Mouse (Mus musculus): ENCODE measurements around the gene Nup133. TPM values are rescaled to one million over a fixed set of nuclear protein-coding genes. Genes with fewer than 3 reads are reported as not detected.
A peak's percentile ranks its signal among the peaks of the same experiment; 100 is the strongest.

The Nup133 gene
- polyA plus RNA-seq (2016; fragmentation: Nextera tagmentation; extraction: Ambion mirVana): 60.4 and 61.9 TPM in 2 replicates

GRCm38 (mm10) chr8:123948942-123949685 is at the start of gene Nup133:
Nup133 (minus strand) TSS chr8:123949265.
- peaks cover 37% of the 10 kb centered on the region for H3K36me3 ChIP-seq
- no peaks in the 10 kb centered on the region for H3K27me3 ChIP-seq (ENCODE audit: low read depth, poor library complexity, severe bottlenecking)
- H3K4me3 ChIP-seq: peak within 1 kb of the TSS; percentile 92
- peak; percentile 100 for DNase-seq (ENCODE audit: low spot score)
- peak within 1 kb of the TSS; percentile 86 for H3K27ac ChIP-seq
- H3K4me1 ChIP-seq: peaks cover 14% of the 10 kb centered on the region
- no peaks in the 10 kb centered on the region for H3K9me3 ChIP-seq (replicated peaks)
- under 1% methylated on average over 77 of the region's 77 CpGs for WGBS

DNA sequence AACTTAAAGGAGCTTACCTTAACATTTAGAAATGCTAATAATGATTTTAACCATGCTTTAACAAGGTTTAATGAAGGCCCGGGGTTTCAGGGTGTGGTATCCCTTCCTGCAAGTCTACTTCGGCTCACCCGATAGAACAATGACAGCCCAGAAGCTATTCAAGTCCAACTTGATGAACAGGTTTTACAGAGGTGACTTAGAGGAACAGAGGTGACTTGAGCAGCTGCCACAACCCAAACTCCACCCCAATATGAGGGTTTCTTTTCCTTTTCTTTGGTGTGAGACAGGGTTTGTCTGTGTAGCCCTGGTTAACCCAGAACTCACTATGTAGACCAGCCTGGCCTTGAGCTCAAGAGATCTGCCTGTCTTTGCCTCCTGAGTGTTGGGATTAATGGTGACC is 44.9 kb upstream of the Nup133 start:
- WGBS: 85% methylated on average over 3 of the region's 3 CpGs
- H3K36me3 ChIP-seq: peaks cover 57% of the 10 kb centered on the region
- no peak for DNase-seq (ENCODE audit: low spot score)

GRCm38 (mm10) chr8:123993597-123993996 is 44.5 kb upstream of the Nup133 start:
- no peak for DNase-seq (ENCODE audit: low spot score)
- Histone ChIP-seq H3K27me3 (ENCODE audit: low read depth, poor library complexity, severe bottlenecking) (no peaks in the 10 kb centered on the region), H3K36me3 (peaks cover 53% of the 10 kb centered on the region), H3K27ac (no peak overlapping the region), H3K9me3 (replicated peaks) (no peaks in the 10 kb centered on the region), H3K4me1 (no peaks in the 10 kb centered on the region), H3K4me3 (no peak overlapping the region)
- 90% methylated on average over 5 of the region's 5 CpGs for WGBS

More for the DNA sequence above, 44.9 kb upstream of the Nup133 start:
- H3K27me3 ChIP-seq (ENCODE audit: low read depth, poor library complexity, severe bottlenecking): no peaks in the 10 kb centered on the region
- H3K27ac ChIP-seq: no peak overlapping the region
- H3K9me3 ChIP-seq (replicated peaks): no peaks in the 10 kb centered on the region
- H3K4me3 ChIP-seq: no peak overlapping the region
- no peaks in the 10 kb centered on the region for H3K4me1 ChIP-seq

GRCm38 (mm10) chr8:123992587-123992986 is 43.5 kb upstream of the Nup133 start:
- 92% methylated on average over 8 of the region's 8 CpGs for WGBS
- no peak overlapping the region for H3K4me3 ChIP-seq
- no peak for DNase-seq (ENCODE audit: low spot score)

GRCm38 (mm10) chr8:123990277-123991049 is 41.4 kb upstream of the Nup133 start:
- peaks cover 26% of the 10 kb centered on the region for H3K36me3 ChIP-seq
- no peaks in the 10 kb centered on the region for H3K27me3 ChIP-seq (ENCODE audit: low read depth, poor library complexity, severe bottlenecking)
- no peak overlapping the region for H3K27ac ChIP-seq
- H3K4me3 ChIP-seq: no peak overlapping the region
- H3K9me3 ChIP-seq (replicated peaks): no peaks in the 10 kb centered on the region
- WGBS: 86% methylated on average over 13 of the region's 13 CpGs
- H3K4me1 ChIP-seq: no peaks in the 10 kb centered on the region
- no peak for DNase-seq (ENCODE audit: low spot score)

More at GRCm38 (mm10) chr8:123992587-123992986, 43.5 kb upstream of the Nup133 start:
- no peaks in the 10 kb centered on the region for H3K9me3 ChIP-seq (replicated peaks)
- H3K36me3 ChIP-seq: peaks cover 44% of the 10 kb centered on the region
- H3K27ac ChIP-seq: no peak overlapping the region
- no peaks in the 10 kb centered on the region for H3K27me3 ChIP-seq (ENCODE audit: low read depth, poor library complexity, severe bottlenecking)
- H3K4me1 ChIP-seq: no peaks in the 10 kb centered on the region

DNA sequence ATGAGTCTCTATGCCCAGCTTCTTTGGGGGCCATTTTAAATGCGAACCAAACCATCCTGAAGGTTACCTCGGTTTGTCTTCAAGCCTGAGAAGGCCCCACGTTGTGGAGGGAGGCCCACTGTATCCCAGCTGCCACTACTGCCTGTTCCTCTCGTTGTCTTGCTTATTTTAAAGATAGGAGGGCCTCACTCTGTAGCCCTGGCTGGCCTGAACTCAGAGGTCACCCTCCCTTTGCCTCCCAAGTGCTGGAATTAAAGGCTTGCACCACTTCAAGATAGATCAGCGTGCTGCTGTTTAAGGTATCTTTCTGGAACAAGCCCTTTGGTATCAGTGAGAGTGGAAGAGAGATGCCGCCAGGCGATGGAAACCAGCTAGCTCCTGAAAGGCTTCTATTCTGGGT is 40.1 kb upstream of the Nup133 start:
- Histone ChIP-seq H3K27me3 (ENCODE audit: low read depth, poor library complexity, severe bottlenecking) (no peaks in the 10 kb centered on the region), H3K27ac (no peak overlapping the region), H3K9me3 (replicated peaks) (no peaks in the 10 kb centered on the region), H3K4me1 (no peaks in the 10 kb centered on the region), H3K4me3 (no peak overlapping the region), H3K36me3 (peaks cover 12% of the 10 kb centered on the region)
- DNase-seq (ENCODE audit: low spot score): no peak
- 73% methylated on average over 7 of the region's 7 CpGs for WGBS

DNA sequence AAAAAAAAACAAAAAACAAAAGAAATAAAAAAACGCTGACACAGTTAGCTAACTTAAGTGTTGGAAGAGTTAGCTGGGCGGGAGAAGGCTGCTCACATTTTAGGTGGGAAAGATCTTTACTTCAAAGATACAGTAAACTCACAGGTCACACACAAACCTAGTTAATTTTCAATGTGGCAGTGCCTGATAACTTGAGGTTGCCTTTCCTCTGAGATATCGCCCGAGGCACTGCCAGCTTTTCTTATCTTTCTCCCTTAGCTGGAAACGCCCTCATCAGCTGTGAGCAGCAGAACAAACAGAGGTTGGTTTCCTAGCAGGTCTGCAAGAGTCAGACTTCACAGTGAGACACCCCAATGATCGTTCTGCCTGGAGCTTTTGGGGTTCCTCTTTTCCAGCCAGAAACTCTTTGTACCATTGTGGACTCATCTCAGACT is 39.6 kb upstream of the Nup133 start:
- DNase-seq (ENCODE audit: low spot score): no peak
- Histone ChIP-seq H3K4me3 (no peak overlapping the region), H3K27me3 (ENCODE audit: low read depth, poor library complexity, severe bottlenecking) (no peaks in the 10 kb centered on the region), H3K27ac (no peak overlapping the region), H3K36me3 (peaks cover 7% of the 10 kb centered on the region), H3K4me1 (no peaks in the 10 kb centered on the region), H3K9me3 (replicated peaks) (no peaks in the 10 kb centered on the region)
- WGBS: 74% methylated on average over 6 of the region's 6 CpGs

DNA sequence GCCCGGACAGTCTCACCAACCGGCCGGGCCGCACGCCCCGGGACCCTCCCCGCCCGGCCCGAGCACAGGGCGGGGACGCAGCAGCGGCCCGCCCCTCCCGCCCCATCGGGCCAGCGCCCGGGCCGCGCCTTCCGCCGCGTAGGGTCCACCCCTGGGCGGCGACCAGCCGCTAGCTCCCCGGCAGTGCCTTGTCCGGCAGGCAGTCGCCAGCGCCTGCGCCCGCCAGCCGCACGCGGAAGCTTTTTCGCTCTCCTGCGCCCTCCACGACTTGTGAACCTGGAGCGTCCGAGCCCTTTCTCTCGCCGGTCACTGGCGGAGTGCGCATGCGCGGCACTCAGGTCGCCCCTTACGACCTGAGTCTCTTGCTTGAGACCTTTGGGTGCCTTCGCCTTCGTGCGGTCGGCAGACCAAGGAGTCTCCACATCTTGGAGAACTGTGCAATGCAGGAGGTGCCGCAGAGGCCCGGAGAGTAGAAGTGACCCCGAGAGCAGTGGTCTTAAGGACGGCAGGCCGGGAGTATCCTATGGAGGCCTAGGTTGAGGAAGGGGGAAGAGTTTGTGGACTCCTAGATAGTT is 33.8 kb upstream of the Nup133 start, which contains the start of gene Abcb10:
Gene Abcb10, minus strand, starts transcription at position 297 of the 575 bp plus-strand sequence.
- Histone ChIP-seq H3K36me3 (no peaks in the 10 kb centered on the region), H3K27ac (peak within 1 kb of the TSS; percentile 93)
- under 1% methylated on average over 48 of the region's 56 CpGs for WGBS

DNA sequence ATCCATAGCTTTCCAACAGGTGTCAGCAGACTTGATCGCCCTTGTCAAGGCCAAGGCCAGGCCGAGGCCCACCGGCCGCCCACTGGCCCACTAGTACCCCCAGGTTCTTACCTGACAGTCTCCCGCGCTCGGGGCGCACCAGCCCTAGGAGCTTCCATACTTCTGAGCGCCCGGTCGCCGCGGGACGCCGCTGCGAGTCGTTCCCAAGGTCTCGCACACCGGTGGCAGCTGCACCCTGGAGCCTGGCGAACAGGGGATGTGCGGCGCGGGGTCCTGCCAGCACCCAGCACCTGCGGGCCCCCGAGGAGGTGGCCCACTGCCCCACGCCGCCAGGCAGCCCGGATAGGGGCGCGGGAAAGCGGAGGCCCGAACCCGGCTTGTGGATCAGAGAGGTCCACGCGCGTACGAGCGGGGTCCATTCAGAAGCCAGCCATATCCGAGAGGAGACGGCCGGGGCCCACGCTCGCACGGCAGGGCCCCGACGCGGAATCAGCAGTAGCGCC is 33.3 kb upstream of the Nup133 start:
- peak overlapping the region; percentile 93 for H3K27ac ChIP-seq
- peak; percentile 71 for DNase-seq (ENCODE audit: low spot score)
- under 1% methylated on average over 47 of the region's 48 CpGs for WGBS
- peaks cover 26% of the 10 kb centered on the region for H3K4me1 ChIP-seq
- no peaks in the 10 kb centered on the region for H3K27me3 ChIP-seq (ENCODE audit: low read depth, poor library complexity, severe bottlenecking)
- peak overlapping the region; percentile 77 for H3K4me3 ChIP-seq
- H3K9me3 ChIP-seq (replicated peaks): no peaks in the 10 kb centered on the region
- H3K36me3 ChIP-seq: no peaks in the 10 kb centered on the region

More for the DNA sequence above, 33.8 kb upstream of the Nup133 start, which contains the start of gene Abcb10:
- peak; percentile 91 for DNase-seq (ENCODE audit: low spot score)
- H3K4me3 ChIP-seq: peak within 1 kb of the TSS; percentile 77
- H3K27me3 ChIP-seq (ENCODE audit: low read depth, poor library complexity, severe bottlenecking): no peaks in the 10 kb centered on the region
- H3K4me1 ChIP-seq: peaks cover 26% of the 10 kb centered on the region
- no peaks in the 10 kb centered on the region for H3K9me3 ChIP-seq (replicated peaks)

DNA sequence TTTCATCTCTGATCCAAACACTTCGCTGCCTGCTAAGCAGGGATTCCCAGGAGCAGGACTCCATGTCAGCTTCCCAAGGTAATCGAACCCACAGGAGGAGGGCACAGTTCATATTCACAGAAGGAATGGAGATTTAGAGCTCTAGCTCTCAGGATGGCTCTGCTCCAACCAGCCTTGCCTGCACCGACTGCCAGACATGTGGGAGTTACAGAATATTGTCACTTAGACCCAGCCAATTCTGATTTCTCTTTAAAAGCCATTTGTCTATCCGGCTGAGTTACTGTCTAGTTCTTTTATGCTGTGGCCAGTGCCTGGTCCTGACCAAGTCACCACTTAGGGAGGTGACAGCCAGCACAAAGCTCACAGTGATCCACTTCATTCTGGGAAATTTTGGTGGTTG is 32.6 kb upstream of the Nup133 start:
- Histone ChIP-seq H3K36me3 (no peaks in the 10 kb centered on the region), H3K9me3 (replicated peaks) (no peaks in the 10 kb centered on the region), H3K27me3 (ENCODE audit: low read depth, poor library complexity, severe bottlenecking) (no peaks in the 10 kb centered on the region), H3K27ac (no peak overlapping the region), H3K4me3 (peak overlapping the region; percentile 77), H3K4me1 (peaks cover 26% of the 10 kb centered on the region)
- DNase-seq (ENCODE audit: low spot score): no peak
- 71% methylated on average over 4 of the region's 4 CpGs for WGBS

- WGBS: 78% methylated on average over 4 of the region's 4 CpGs
- Histone ChIP-seq H3K9me3 (replicated peaks) (no peaks in the 10 kb centered on the region), H3K27me3 (ENCODE audit: low read depth, poor library complexity, severe bottlenecking) (no peaks in the 10 kb centered on the region), H3K27ac (no peak overlapping the region), H3K36me3 (no peaks in the 10 kb centered on the region), H3K4me3 (peak overlapping the region; percentile 4; the same call in 1 of the 2 replicates), H3K4me1 (peaks cover 26% of the 10 kb centered on the region)
- no peak for DNase-seq (ENCODE audit: low spot score)
These were observed 31.2 kb upstream of the Nup133 start for GRCm38 (mm10) chr8:123980239-123980638.

DNA sequence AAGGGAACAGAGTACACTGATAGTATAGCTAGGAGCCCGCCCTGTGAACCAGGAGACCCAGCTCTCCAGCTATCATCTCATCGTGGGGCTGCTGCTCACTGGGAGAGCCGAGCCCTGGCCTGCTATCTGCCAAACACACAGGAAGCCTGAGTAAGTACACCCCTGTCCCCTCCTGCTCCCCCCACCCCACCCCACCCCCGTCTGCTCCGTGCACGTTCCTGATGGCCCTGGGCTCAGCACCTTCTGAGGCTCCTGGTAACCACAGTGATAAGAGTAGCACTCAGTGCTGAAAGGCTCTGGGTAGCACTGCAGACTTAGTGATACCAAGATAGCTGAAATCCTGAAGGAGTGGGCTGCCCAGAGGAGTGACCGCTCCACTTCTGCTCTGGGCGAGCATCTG is 29.9 kb upstream of the Nup133 start:
- H3K27ac ChIP-seq: no peak overlapping the region
- H3K4me3 ChIP-seq: no peak overlapping the region
- 64% methylated on average over 8 of the region's 8 CpGs for WGBS

More for the DNA sequence above, 29.9 kb upstream of the Nup133 start:
- Histone ChIP-seq H3K9me3 (replicated peaks) (no peaks in the 10 kb centered on the region), H3K4me1 (peaks cover 26% of the 10 kb centered on the region), H3K36me3 (no peaks in the 10 kb centered on the region), H3K27me3 (ENCODE audit: low read depth, poor library complexity, severe bottlenecking) (no peaks in the 10 kb centered on the region)
- DNase-seq (ENCODE audit: low spot score): no peak
